Mouse (Mus musculus): Measurements from ENCODE around the gene Gm5072.
"Not testable (repeated sequence)": the region's sequence is repeated elsewhere in the genome, so short reads cannot be mapped to it uniquely, and the experiment has no call there.

Gene Gm5072

GRCm38 (mm10) chrX:91392200-91392599 is at the start of gene Gm5072:
Gm5072 (plus strand) TSS chrX:91392500.
- not testable (repeated sequence) for DNase-seq
